9 mouse cellular contexts compared by ENCODE assay signal in the genomic region with DNA sequence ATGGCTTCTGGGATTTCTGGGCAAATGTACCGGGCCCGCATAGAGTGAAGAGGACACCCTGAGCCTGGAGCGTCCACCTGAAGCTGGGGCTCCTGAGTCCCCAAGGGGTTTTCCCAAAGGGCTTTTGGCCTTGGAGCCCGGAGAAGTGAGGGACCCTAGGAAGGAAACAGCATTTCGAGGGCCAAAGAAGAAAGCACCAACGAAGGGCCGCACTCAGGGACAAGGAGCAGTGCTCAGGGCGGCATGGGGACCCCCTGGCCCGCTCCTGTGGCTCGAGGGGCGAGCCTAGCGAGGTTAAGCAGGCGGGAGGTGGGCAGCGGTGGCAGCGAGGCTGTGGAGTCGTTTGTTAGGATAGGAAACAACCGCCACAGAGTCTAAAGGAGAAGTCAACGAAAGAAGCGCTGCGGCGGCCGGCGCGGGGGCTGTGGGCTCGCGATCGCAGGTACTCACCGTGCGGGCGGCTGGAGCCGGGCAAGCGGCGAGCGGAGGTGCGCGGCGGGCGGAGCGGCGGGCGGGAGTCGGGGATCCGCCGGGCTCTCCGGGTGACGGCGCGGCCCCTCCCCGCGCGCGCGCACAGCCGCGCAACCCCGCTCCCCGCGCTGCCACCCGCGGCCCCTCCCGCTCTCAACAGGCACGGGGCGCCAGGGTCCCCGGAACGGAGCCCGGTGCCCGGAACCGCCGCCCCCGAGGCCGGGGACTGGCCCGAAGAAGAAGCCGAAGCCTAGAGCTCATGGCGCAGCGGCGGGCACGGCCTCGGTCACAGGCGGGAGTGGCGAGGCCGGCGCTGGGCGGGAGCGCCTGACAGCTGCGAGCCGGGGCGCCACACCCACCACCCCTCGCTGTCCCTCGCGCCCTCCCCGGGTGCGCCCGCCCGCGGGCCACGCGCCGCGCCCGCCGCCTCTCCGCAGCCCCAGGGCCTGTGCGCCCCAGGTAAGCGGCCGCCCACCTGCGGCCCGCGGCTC. TPM values are rescaled to one million over a fixed set of nuclear protein-coding genes. Genes with fewer than 3 reads are reported as not detected.
DNase-seq lines count a peak whose midpoint lies in the region; ATAC-seq lines count a peak whose summit lies in the region.
"Had no signal": no experiment of that assay in that cellular context is flagged by ENCODE, and none has a peak within 500 bp of the region (broad histone marks: within the 10 kb centered on the region; RNA-seq: fewer than 3 reads in every experiment).

A gene (minus strand): TSS at position 552 of the 962 bp plus-strand sequence.

- peak within 1 kb of the TSS; percentile 77 for H3K4me2 ChIP-seq in heart, embryonic 14.5 days (ENCODE audit: low read length)
- H3K4me2 ChIP-seq in hindbrain, embryonic 14.5 days (replicated peaks): peak within 1 kb of the TSS; percentile 60
- H3K4me2 ChIP-seq in midbrain, embryonic 15.5 days: peak within 1 kb of the TSS; percentile 67

- H3K27me3 ChIP-seq in heart, embryonic 14.5 days (ENCODE audit: control insufficient read depth, insufficient read depth, low read length): peaks cover 99% of the 10 kb centered on the region
- H3K27me3 ChIP-seq in embryonic facial prominence, embryonic 10.5 days (replicated peaks; ENCODE audit: low read depth, poor library complexity, severe bottlenecking): peaks cover 100% of the 10 kb centered on the region
- peaks cover 96% of the 10 kb centered on the region for H3K27me3 ChIP-seq in hindbrain, embryonic 14.5 days (ENCODE audit: control insufficient read depth, insufficient read depth, low read length)
- H3K27me3 ChIP-seq in midbrain, embryonic 15.5 days (replicated peaks): peaks cover 92% of the 10 kb centered on the region

- H3K4me3 ChIP-seq in heart, embryonic 14.5 days (ENCODE audit: control insufficient read depth in 1 of 2, insufficient read depth in 1 of 2, low read depth in 1 of 2, low read length in 2 of 2): peak within 1 kb of the TSS; percentile 32 to 46
- peak within 1 kb of the TSS; percentile 60 for H3K4me3 ChIP-seq in embryonic facial prominence, embryonic 10.5 days
- peak within 1 kb of the TSS; percentile 47 for H3K4me3 ChIP-seq in hindbrain, embryonic 14.5 days (replicated peaks; ENCODE audit: low read length)
- H3K4me3 ChIP-seq in midbrain, embryonic 15.5 days: peak within 1 kb of the TSS; percentile 41

- H3K9ac ChIP-seq in heart, embryonic 14.5 days (ENCODE audit: low read length): no peak within 1 kb of the TSS
- H3K9ac ChIP-seq in hindbrain, embryonic 14.5 days: peak within 1 kb of the TSS; percentile 68
- peak within 1 kb of the TSS; percentile 33; the same call in 1 of the 2 replicates for H3K9ac ChIP-seq in midbrain, embryonic 15.5 days

- WGBS in heart, embryonic 14.5 days: under 1% methylated on average over 47 of the region's 108 CpGs
- under 1% methylated on average over 106 of the region's 108 CpGs for WGBS in embryonic facial prominence, embryonic 10.5 days
- 0% methylated on average over 67 of the region's 108 CpGs for WGBS in hindbrain, embryonic 14.5 days
- WGBS in midbrain, embryonic 15.5 days: under 1% methylated on average over 79 of the region's 108 CpGs

- ATAC-seq in heart, embryonic 14.5 days (ENCODE audit: insufficient number of reproducible peaks, insufficient read depth, low FRiP score, low read depth): no peak
- ATAC-seq in hindbrain, embryonic 14.5 days (ENCODE audit: low FRiP score): no peak
- ATAC-seq in midbrain, embryonic 15.5 days (replicated peaks): no peak

- H3K4me1 ChIP-seq in heart, embryonic 14.5 days (ENCODE audit: control insufficient read depth in 2 of 2, insufficient read depth in 2 of 2, low read length in 2 of 2): peaks cover 0 to 39% of the 10 kb centered on the region in 2 experiments; a peak in 3 of 4 replicates
- H3K4me1 ChIP-seq in embryonic facial prominence, embryonic 10.5 days: peaks cover 67% of the 10 kb centered on the region
- H3K4me1 ChIP-seq in hindbrain, embryonic 14.5 days (replicated peaks; ENCODE audit: control insufficient read depth, insufficient read depth, low read length): peaks cover 4% of the 10 kb centered on the region; the same call in 1 of the 2 replicates
- peaks cover 47% of the 10 kb centered on the region for H3K4me1 ChIP-seq in midbrain, embryonic 15.5 days

- intact Hi-C loops in heart, postnatal 10 days (cut with DNase I): no loop called here

- H3K27ac ChIP-seq in heart, embryonic 14.5 days (replicated peaks in 1 of 2; ENCODE audit: control insufficient read depth in 1 of 2, insufficient read depth in 1 of 2, low read depth in 2 of 2, low read length in 2 of 2): no peak within 1 kb of the TSS
- H3K27ac ChIP-seq in embryonic facial prominence, embryonic 10.5 days (replicated peaks): no peak within 1 kb of the TSS
- H3K27ac ChIP-seq in hindbrain, embryonic 14.5 days: peak within 1 kb of the TSS; percentile 87
- no peak within 1 kb of the TSS for H3K27ac ChIP-seq in midbrain, embryonic 15.5 days
- H3K27ac ChIP-seq: macrophage had no signal

- H3K36me3 ChIP-seq in heart, embryonic 14.5 days (ENCODE audit: control insufficient read depth, insufficient read depth, low read length): no peaks in the 10 kb centered on the region
- no peaks in the 10 kb centered on the region for H3K36me3 ChIP-seq in embryonic facial prominence, embryonic 10.5 days (replicated peaks)
- no peaks in the 10 kb centered on the region for H3K36me3 ChIP-seq in hindbrain, embryonic 14.5 days (replicated peaks; ENCODE audit: control insufficient read depth, insufficient read depth)
- no peaks in the 10 kb centered on the region for H3K36me3 ChIP-seq in midbrain, embryonic 15.5 days (replicated peaks)

- DNase-seq in heart, postnatal 10 days: no peak
- DNase-seq in embryonic facial prominence, embryonic 10.5 days (ENCODE audit: low spot score): peak; percentile 51
- DNase-seq in hindbrain, embryonic 14.5 days (ENCODE audit: low spot score): no peak
- no peak for DNase-seq in urinary bladder, postnatal 36 days (ENCODE audit: low spot score in 2 of 2)
- no peak for DNase-seq in adrenal gland, adult 8-10 months
- no peak for DNase-seq in cerebellum, adult 8-10 months

- H3K9me3 ChIP-seq in heart, embryonic 14.5 days (ENCODE audit: control insufficient read depth, low read length): peaks cover 2% of the 10 kb centered on the region; the same call in 1 of the 2 replicates
- peaks cover 4% of the 10 kb centered on the region for H3K9me3 ChIP-seq in embryonic facial prominence, embryonic 10.5 days
- H3K9me3 ChIP-seq in hindbrain, embryonic 14.5 days (ENCODE audit: control insufficient read depth, low read length): no peaks in the 10 kb centered on the region
- H3K9me3 ChIP-seq in midbrain, embryonic 15.5 days: no peaks in the 10 kb centered on the region

RNA-seq across cellular contexts. Expression of the gene that starts here (rescaled TPM):
- not detected in 2 replicates for polyA plus RNA-seq in heart, embryonic 14.5 days (2014; fragmentation: Nextera tagmentation; extraction: Ambion mirVana)
- total RNA-seq in heart, postnatal 10 days (2021): under 1 TPM; 0.07 to 0.22 TPM
- polyA plus RNA-seq in embryonic facial prominence, embryonic 10.5 days (2016; fragmentation: Nextera tagmentation; extraction: Ambion mirVana): 0.06 and 0.10 TPM in 2 replicates
- 19.5 and 21.5 TPM in 2 replicates for polyA plus RNA-seq in hindbrain, embryonic 14.5 days (2014; fragmentation: Nextera tagmentation; extraction: Ambion mirVana)
- polyA plus RNA-seq in midbrain, embryonic 15.5 days (2015; fragmentation: Nextera tagmentation; extraction: Ambion mirVana): 1.6 and 1.9 TPM in 2 replicates
- total RNA-seq in adrenal gland, adult 8-10 months (2022): under 1 TPM; 0.06 to 0.18 (median 0.12) TPM

Comparison
In these comparisons a context has a peak if more than half of its experiments do, and no peak if none do; other contexts are left out.
1. Peak in DNase-seq and H3K4me3 ChIP-seq in embryonic facial prominence, embryonic 10.5 days; RNA of the gene not detected or under 1 TPM.